Mouse (Mus musculus): ENCODE measurements around the gene Gsc2.

Gsc2 gene

GRCm38 (mm10) chr16:17929631-17930030 is 14.8 kb upstream of the Gsc2 start:
- TF ChIP-seq GATA4 (IDR thresholded peaks at IDR 0.05; ENCODE audit: insufficient replicate concordance, low read length), result no peak

DNA sequence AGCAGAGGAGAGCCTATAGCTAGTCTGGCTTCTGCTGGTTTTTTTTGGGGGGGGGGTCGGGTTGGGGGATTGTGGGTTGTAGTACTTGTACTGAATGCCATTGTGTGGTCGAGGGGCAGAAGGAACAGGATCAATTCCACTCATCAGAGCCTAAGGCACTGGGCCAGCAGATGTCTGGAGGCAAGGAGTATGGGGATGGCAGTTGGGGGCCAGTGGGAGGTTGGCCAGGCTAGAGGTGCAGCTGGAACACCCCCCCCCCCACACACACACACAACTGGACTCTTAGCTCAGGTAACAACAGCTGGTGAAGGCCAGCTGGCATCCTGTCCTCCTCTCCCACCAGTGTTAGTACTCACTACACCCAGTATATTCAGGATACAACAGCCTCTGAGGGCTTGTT is 14.4 kb upstream of the Gsc2 start:
- no peak for TF ChIP-seq GATA4 (IDR thresholded peaks at IDR 0.05; ENCODE audit: insufficient replicate concordance, low read length)

DNA sequence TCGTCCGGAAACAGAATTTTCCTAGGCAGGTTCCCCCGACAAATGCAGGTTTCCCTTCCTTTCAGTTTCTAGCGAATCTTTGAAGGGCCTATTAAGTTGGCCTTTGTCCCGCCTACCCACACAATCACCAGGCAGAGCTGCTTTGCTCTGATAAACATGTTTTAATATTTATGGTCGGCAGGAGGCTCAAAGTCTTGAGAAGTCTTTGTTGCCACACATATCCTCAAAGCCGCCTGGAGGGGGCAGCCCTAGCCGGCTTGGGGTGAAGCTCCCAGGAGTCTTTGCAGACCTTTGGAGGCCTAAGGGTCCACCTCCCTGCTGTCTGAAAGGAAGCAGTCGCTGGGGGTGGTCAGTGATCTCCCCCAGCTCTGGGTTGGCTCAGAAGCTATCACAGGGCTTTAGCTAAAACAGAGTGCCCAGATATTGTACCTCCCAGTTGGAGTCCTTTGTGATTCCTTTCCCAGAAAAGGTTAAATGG is 13.8 kb upstream of the Gsc2 start:
- TF ChIP-seq GATA4 (IDR thresholded peaks at IDR 0.05; ENCODE audit: insufficient replicate concordance, low read length), result no peak

- no peak for TF ChIP-seq GATA4 (IDR thresholded peaks at IDR 0.05; ENCODE audit: insufficient replicate concordance, low read length)
These were observed 13.3 kb upstream of the Gsc2 start, which contains the start of gene Slc25a1 for GRCm38 (mm10) chr16:17928087-17928580. Gene Slc25a1, minus strand, starts transcription at chr16:17928219.

GRCm38 (mm10) chr16:17927351-17928082 is 12.7 kb upstream of the Gsc2 start:
- TF ChIP-seq GATA4 (IDR thresholded peaks at IDR 0.05; ENCODE audit: insufficient replicate concordance, low read length), result no peak

DNA sequence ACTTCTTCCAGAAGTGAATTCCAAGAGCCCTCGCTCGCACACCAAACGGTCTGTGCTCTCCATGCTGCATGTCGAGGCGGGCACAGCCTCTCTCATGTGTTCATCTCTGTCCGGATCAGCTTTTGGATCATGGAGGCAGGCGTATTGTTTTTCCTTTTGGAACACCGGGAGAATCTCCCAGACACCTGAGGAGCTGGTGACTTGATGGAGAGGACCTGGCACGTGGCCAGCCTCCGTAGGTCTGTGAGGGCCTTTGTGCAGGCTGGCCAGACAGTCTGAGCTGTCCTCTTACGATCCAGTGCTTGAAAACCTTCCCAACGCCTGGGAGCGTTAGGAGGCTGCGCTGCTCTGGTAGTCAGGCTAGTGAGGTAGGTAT is 7.3 kb upstream of the Gsc2 start:
- no peak for TF ChIP-seq GATA4 (IDR thresholded peaks at IDR 0.05; ENCODE audit: insufficient replicate concordance, low read length)

- peak; percentile 52; the same call in 1 of the 2 replicates for TF ChIP-seq GATA4 (IDR thresholded peaks at IDR 0.05; ENCODE audit: insufficient replicate concordance, low read length)
These were observed 6.7 kb upstream of the Gsc2 start for GRCm38 (mm10) chr16:17921325-17922162.

GRCm38 (mm10) chr16:17920586-17920985 is 5.7 kb upstream of the Gsc2 start:
- no peak for TF ChIP-seq GATA4 (IDR thresholded peaks at IDR 0.05; ENCODE audit: insufficient replicate concordance, low read length)

- TF ChIP-seq GATA4 (IDR thresholded peaks at IDR 0.05; ENCODE audit: insufficient replicate concordance, low read length), result no peak; the same call in 1 of the 2 replicates
These were observed 3.7 kb downstream of the Gsc2 start, which contains the start of gene Ess2 for GRCm38 (mm10) chr16:17911052-17911595. Gene Ess2, minus strand, starts transcription at chr16:17911348.

- TF ChIP-seq GATA4 (IDR thresholded peaks at IDR 0.05; ENCODE audit: insufficient replicate concordance, low read length), result no peak
These were observed 16.4 kb downstream of the Gsc2 start, which contains the start of the genes Dgcr2 and Tssk2 for GRCm38 (mm10) chr16:17898462-17898861. Gene Dgcr2, minus strand, starts transcription at chr16:17898562. Gene Tssk2, plus strand, starts transcription at chr16:17898637.

- TF ChIP-seq GATA4 (IDR thresholded peaks at IDR 0.05; ENCODE audit: insufficient replicate concordance, low read length), result no peak
These were observed 18.8 kb downstream of the Gsc2 start for GRCm38 (mm10) chr16:17896091-17896490.

GRCm38 (mm10) chr16:17893923-17894322 is 20.9 kb downstream of the Gsc2 start, which contains the start of gene Tssk1:
Gene Tssk1, plus strand, starts transcription at chr16:17894223.
- TF ChIP-seq GATA4 (IDR thresholded peaks at IDR 0.05; ENCODE audit: insufficient replicate concordance, low read length), result no peak

DNA sequence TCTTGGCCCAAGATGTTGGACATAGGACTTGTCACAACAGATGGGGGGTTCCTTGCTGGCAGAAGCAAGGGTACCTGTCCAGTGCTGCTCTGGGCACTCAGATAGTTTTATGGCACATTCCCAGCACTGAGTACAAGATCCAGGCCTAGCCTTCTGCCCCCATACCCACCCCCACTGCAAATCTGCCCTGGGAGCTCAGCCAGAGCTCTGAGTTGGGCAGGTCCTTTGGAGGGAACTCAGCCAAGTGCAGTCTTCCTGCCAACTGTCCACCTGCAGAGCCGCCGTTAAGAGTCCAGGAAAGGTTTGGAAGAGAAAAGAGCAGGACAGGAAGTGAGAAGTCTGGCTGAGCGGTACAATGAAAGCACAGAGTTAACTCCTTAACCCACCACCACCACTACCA is 22.3 kb downstream of the Gsc2 start:
- no peak; the same call in 1 of the 2 replicates for TF ChIP-seq GATA4 (IDR thresholded peaks at IDR 0.05; ENCODE audit: insufficient replicate concordance, low read length)

DNA sequence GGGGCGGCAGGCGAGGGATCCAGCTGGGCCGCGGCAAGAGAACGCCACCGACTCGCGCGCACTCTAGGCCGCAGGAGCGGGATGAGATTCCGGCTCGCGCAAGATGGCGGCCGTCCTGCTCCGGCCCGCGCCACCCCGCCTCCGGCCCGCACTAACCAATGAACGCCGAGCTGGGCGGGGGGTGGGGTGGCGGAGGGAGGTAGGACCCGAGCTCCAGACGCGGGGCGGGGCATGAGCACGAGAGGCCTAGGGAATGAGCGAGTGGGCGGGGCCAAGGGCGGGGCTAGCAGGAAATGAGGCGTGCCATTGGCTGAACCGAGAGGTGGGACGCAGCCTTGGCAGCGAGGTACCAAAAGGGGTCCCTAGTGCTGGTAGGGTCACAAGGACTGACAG is 23.3 kb downstream of the Gsc2 start, which contains the start of gene Gm20518:
Gm20518 (minus strand) TSS at position 105 of the 393 bp plus-strand sequence.
- TF ChIP-seq GATA4 (IDR thresholded peaks at IDR 0.05; ENCODE audit: insufficient replicate concordance, low read length), result no peak

DNA sequence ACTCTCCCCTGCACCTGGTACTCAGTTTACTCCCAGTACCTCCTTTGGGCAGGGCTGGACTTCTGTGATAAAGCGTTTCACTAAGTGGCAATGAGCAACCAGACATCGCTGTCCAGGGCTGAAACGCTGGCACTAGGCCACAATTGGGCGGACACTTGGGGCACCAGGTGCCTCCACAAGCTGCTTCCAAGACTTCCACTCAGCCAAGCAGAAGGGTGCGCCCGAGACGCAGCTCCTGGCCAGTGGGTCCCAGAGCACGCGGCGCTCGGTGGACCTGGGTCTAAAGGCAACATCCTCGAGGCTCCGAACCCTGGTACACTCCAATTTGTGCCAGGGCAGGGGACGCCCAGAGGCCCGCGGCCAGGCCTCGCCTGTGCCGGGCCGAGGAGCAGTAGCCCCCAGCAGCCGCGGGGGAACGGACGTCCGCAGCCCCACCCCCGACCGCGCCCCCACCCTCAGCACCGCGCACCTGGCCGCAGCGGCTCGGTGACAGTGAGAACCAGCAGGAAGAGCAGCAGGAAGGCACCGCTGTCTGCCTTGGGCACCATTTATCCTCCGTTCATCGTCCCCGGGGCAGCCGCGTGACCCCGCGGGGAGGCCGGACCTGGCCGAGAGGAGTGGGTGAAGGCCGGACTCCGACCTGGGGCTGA is 23.8 kb downstream of the Gsc2 start:
- no peak for TF ChIP-seq GATA4 (IDR thresholded peaks at IDR 0.05; ENCODE audit: insufficient replicate concordance, low read length)

All from liver, adult (tissue).